Mouse (Mus musculus): ENCODE results near the gene Tm7sf3.

- TF ChIP-seq TCF12 (IDR thresholded peaks at IDR 0.05; ENCODE audit: low read depth, low read length) = no peak
- no peak for TF ChIP-seq CTCF (IDR thresholded peaks at IDR 0.05 in 2 of 3, conservative IDR thresholded peaks at IDR 0.05 in 1 of 3; ENCODE audit: control insufficient read depth in 1 of 3, insufficient read depth in 1 of 3, low read depth in 2 of 3, low read length in 3 of 3, poor library complexity in 1 of 3, severe bottlenecking in 1 of 3)
- no peak for TF ChIP-seq POLR2A (IDR thresholded peaks at IDR 0.05; ENCODE audit: control insufficient read depth in 1 of 2, insufficient read depth in 1 of 2, low read depth in 1 of 2, low read length in 2 of 2, poor library complexity in 1 of 2)
- no peak for TF ChIP-seq KAT2A (conservative IDR thresholded peaks at IDR 0.05; ENCODE audit: low read depth, low read length)
Observed at GRCm38 (mm10) chr6:146643184-146643570, 553 bp upstream of the Tm7sf3 start.
